Mouse (Mus musculus) liver, embryonic 14.5 days (tissue): ENCODE results near the gene Atp2b4. TPM values are rescaled to one million over a fixed set of nuclear protein-coding genes. Genes with fewer than 3 reads are reported as not detected.

Experiments used
- ATAC-seq: fragments of 200-750 bp; cut with Nextera tagmentation; 2 replicates; pipeline ENCODE4 v1.8.0; 2017; ENCODE audit warnings: moderate number of reproducible peaks, mild to moderate bottlenecking, moderate library complexity; ENCODE audit not compliant: insufficient read depth
- DNase-seq, 3 experiments: peaks; one replicate each; pipeline ENCODE4 v3.0.0-alpha.2; 2012 to 2013; ENCODE audit warnings: low read depth in 3 of 3, low spot score in 3 of 3
- H3K27ac ChIP-seq: fragments of 300-500 bp; sonication (generic); 2 replicates; pipeline ENCODE4 v1.5.1; 2014; ENCODE audit warnings: moderate library complexity, mild to moderate bottlenecking, control low read depth, inconsistent platforms
- H3K27me3 ChIP-seq: fragments of 300-500 bp; sonication (generic); 2 replicates; pipeline ENCODE4 v1.6.1; 2014; ENCODE audit warnings: mild to moderate bottlenecking, low read length, moderate library complexity; ENCODE audit not compliant: control insufficient read depth, insufficient read depth
- H3K36me3 ChIP-seq: fragments of 300-500 bp; sonication (generic); replicated peaks from 2 replicates; pipeline ENCODE4 v1.6.1; 2014; ENCODE audit warnings: low read depth; ENCODE audit not compliant: control insufficient read depth, insufficient read depth
- H3K4me1 ChIP-seq, 2 experiments: fragments of 200-500 bp in 1 of 2; fragments of 300-500 bp in 1 of 2; sonication (generic) in 1 of 2; replicated peaks; 2 replicates each; pipeline ENCODE4 v1.6.1; 2012 to 2014; ENCODE audit warnings: antibody characterized with exemption in 1 of 2, inconsistent platforms in 1 of 2, low read length in 1 of 2; ENCODE audit not compliant: control insufficient read depth in 2 of 2, insufficient read depth in 2 of 2
- H3K4me2 ChIP-seq: fragments of 300-500 bp; sonication (generic); 2 replicates; pipeline ENCODE4 v1.6.1; 2014; ENCODE audit warnings: low read depth, mild to moderate bottlenecking, control low read depth, moderate library complexity
- H3K4me3 ChIP-seq, 2 experiments: fragments of 200-500 bp in 1 of 2; fragments of 300-500 bp in 1 of 2; sonication (generic) in 1 of 2; 2 replicates each; pipeline ENCODE4 v1.5.1; 2012 to 2014; ENCODE audit warnings: low read depth in 2 of 2, low read length in 2 of 2, mild to moderate bottlenecking in 2 of 2, control low read depth in 1 of 2, inconsistent platforms in 1 of 2, moderate library complexity in 1 of 2; ENCODE audit not compliant: insufficient read depth in 1 of 2
- H3K9ac ChIP-seq: fragments of 300-500 bp; sonication (generic); replicated peaks from 2 replicates; pipeline ENCODE4 v1.6.1; 2014; ENCODE audit warnings: mild to moderate bottlenecking, control low read depth, moderate library complexity
- H3K9me3 ChIP-seq: fragments of 300-500 bp; sonication (generic); 2 replicates; pipeline ENCODE4 v1.6.1; 2016; ENCODE audit warnings: low read length, mixed read lengths; ENCODE audit not compliant: control insufficient read depth
- CTCF ChIP-seq: IDR thresholded peaks from 2 replicates; pipeline ENCODE4 v1.5.1; 2016; ENCODE audit warnings: antibody characterized with exemption, low read depth, control low read depth
- EP300 ChIP-seq: IDR thresholded peaks from 2 replicates; pipeline ENCODE4 v1.6.1; 2016; ENCODE audit warnings: antibody characterized with exemption, low read depth
- WGBS: fragments of 180-500 bp; shearing (Covaris S2); extraction: QIAGEN DNeasy Blood & Tissue Kit; methylation state at CpG from one replicate; pipeline ENCODE4 v1.1.7; 2014; ENCODE audit not compliant: insufficient replicate concordance; 5-methylcytosine and 5-hydroxymethylcytosine counted together
- polyA plus RNA-seq, 2 experiments: library from polyadenylated mRNA; depleted of rRNA in 1 of 2; stranded (reverse) in 1 of 2; unstranded in 1 of 2; fragments of >200 nt; fragmentation: Nextera tagmentation in 1 of 2; extraction: Ambion mirVana in 1 of 2; gene quantifications; 2 replicates each; pipeline versions ENCODE4 v1.2.1 to v1.2.3; 2012 to 2014

Atp2b4 gene
- polyA plus RNA-seq, 2 experiments, result 16.5 to 33.1 TPM

GRCm38 (mm10) chr1:133825543-133825942 lies 24.7 kb upstream of the Atp2b4 start:
- H3K36me3 ChIP-seq, result no peaks in the 10 kb centered on the region
- TF ChIP-seq EP300 (peak; percentile 97), CTCF (peak; percentile 43)
- H3K27ac ChIP-seq, result peak overlapping the region; percentile 93
- peak overlapping the region; percentile 71 for H3K9ac ChIP-seq
- H3K4me3 ChIP-seq, result peak overlapping the region; percentile 17 to 31; a peak in 3 of 4 replicates
- H3K27me3 ChIP-seq, result no peaks in the 10 kb centered on the region
- H3K9me3 ChIP-seq, result no peaks in the 10 kb centered on the region
- H3K4me2 ChIP-seq, result peak overlapping the region; percentile 78
- WGBS, result 6% methylated on average over 8 of the region's 8 CpGs
- peak; percentile 98 for ATAC-seq
- peaks cover 41 to 68% of the 10 kb centered on the region in 2 experiments for H3K4me1 ChIP-seq
- peak; percentile 98 for DNase-seq

- H3K9ac ChIP-seq, result peak overlapping the region; percentile 71
- ATAC-seq (peak; percentile 55), DNase-seq (no peak)
- TF ChIP-seq EP300 (no peak), CTCF (no peak)
- H3K9me3 ChIP-seq, result no peaks in the 10 kb centered on the region
- H3K36me3 ChIP-seq, result no peaks in the 10 kb centered on the region
- peak overlapping the region; percentile 78 for H3K4me2 ChIP-seq
- 22% methylated on average over 2 of the region's 2 CpGs for WGBS
- peaks cover 41 to 71% of the 10 kb centered on the region in 2 experiments for H3K4me1 ChIP-seq
- peak overlapping the region; percentile 93 for H3K27ac ChIP-seq
- H3K4me3 ChIP-seq, result peak overlapping the region; percentile 17 to 31; a peak in 3 of 4 replicates
- H3K27me3 ChIP-seq, result no peaks in the 10 kb centered on the region
These were observed 24.3 kb upstream of the Atp2b4 start for GRCm38 (mm10) chr1:133825140-133825539.

GRCm38 (mm10) chr1:133821144-133821543 lies 20.3 kb upstream of the Atp2b4 start:
- no peaks in the 10 kb centered on the region for H3K9me3 ChIP-seq
- peaks cover 31 to 55% of the 10 kb centered on the region in 2 experiments for H3K4me1 ChIP-seq
- no peak overlapping the region for H3K27ac ChIP-seq
- H3K9ac ChIP-seq, result no peak overlapping the region
- H3K36me3 ChIP-seq, result no peaks in the 10 kb centered on the region
- DNase-seq (no peak), ATAC-seq (no peak)
- 32% methylated on average over 5 of the region's 5 CpGs for WGBS
- no peak overlapping the region for H3K4me2 ChIP-seq
- no peak for TF ChIP-seq EP300
- no peak for TF ChIP-seq CTCF
- no peaks in the 10 kb centered on the region for H3K27me3 ChIP-seq
- no peak overlapping the region for H3K4me3 ChIP-seq

GRCm38 (mm10) chr1:133820100-133820499 lies 19.3 kb upstream of the Atp2b4 start:
- Histone ChIP-seq H3K4me1 (peaks cover 33 to 57% of the 10 kb centered on the region in 2 experiments), H3K4me2 (no peak overlapping the region), H3K9ac (no peak overlapping the region), H3K27me3 (no peaks in the 10 kb centered on the region), H3K4me3 (no peak overlapping the region), H3K9me3 (no peaks in the 10 kb centered on the region), H3K27ac (no peak overlapping the region), H3K36me3 (no peaks in the 10 kb centered on the region)
- ATAC-seq (no peak), DNase-seq (no peak)
- TF ChIP-seq CTCF (no peak), EP300 (no peak)
- 39% methylated on average over 2 of the region's 2 CpGs for WGBS

GRCm38 (mm10) chr1:133818531-133818930 lies 17.7 kb upstream of the Atp2b4 start:
- no peak for TF ChIP-seq CTCF
- TF ChIP-seq EP300, result no peak
- 62% methylated on average over 2 of the region's 2 CpGs for WGBS
- Histone ChIP-seq H3K9ac (no peak overlapping the region), H3K27ac (no peak overlapping the region), H3K4me1 (peaks cover 19 to 50% of the 10 kb centered on the region in 2 experiments), H3K36me3 (no peaks in the 10 kb centered on the region), H3K9me3 (no peaks in the 10 kb centered on the region), H3K4me2 (no peak overlapping the region), H3K27me3 (no peaks in the 10 kb centered on the region), H3K4me3 (no peak overlapping the region)
- ATAC-seq (no peak), DNase-seq (no peak)
